Mouse (Mus musculus) limb, embryonic 12.5 days (tissue): ENCODE data around the gene Selenbp1. TPM values are rescaled to one million over a fixed set of nuclear protein-coding genes. Genes with fewer than 3 reads are reported as not detected.
A peak's percentile ranks its signal among the peaks of the same experiment; 100 is the strongest.
"Not testable (repeated sequence)": the region's sequence is repeated elsewhere in the genome, so short reads cannot be mapped to it uniquely, and the experiment has no call there.

Source experiments
- ATAC-seq: fragments of 200-750 bp; cut with Nextera tagmentation; 2 replicates; pipeline ENCODE4 v1.8.0; 2017; ENCODE audit warnings: low read depth, moderate TSS enrichment; ENCODE audit not compliant: insufficient number of reproducible peaks, insufficient read depth, low FRiP score, low TSS enrichment
- H3K27ac ChIP-seq: fragments of 300-500 bp; sonication (generic); 2 replicates; pipeline ENCODE4 v1.5.1; 2016; ENCODE audit warnings: mild to moderate bottlenecking, moderate library complexity
- H3K27me3 ChIP-seq: fragments of 300-500 bp; sonication (generic); 2 replicates; pipeline ENCODE4 v1.6.1; 2016; ENCODE audit warnings: mild to moderate bottlenecking, moderate library complexity
- H3K36me3 ChIP-seq: fragments of 300-500 bp; sonication (generic); 2 replicates; pipeline ENCODE4 v1.6.1; 2016; ENCODE audit warnings: mild to moderate bottlenecking, moderate library complexity
- H3K4me1 ChIP-seq: fragments of 300-500 bp; sonication (generic); replicated peaks from 2 replicates; pipeline ENCODE4 v1.6.1; 2016
- H3K4me2 ChIP-seq: fragments of 300-500 bp; sonication (generic); 2 replicates; pipeline ENCODE4 v1.6.1; 2016; ENCODE audit warnings: mild to moderate bottlenecking, moderate library complexity
- H3K4me3 ChIP-seq: fragments of 300-500 bp; sonication (generic); replicated peaks from 2 replicates; pipeline ENCODE4 v1.5.1; 2016; ENCODE audit warnings: mild to moderate bottlenecking
- H3K9ac ChIP-seq: fragments of 300-500 bp; sonication (generic); replicated peaks from 2 replicates; pipeline ENCODE4 v1.6.1; 2016; ENCODE audit warnings: mild to moderate bottlenecking, moderate library complexity
- H3K9me3 ChIP-seq: fragments of 300-500 bp; sonication (generic); 2 replicates; pipeline ENCODE4 v1.6.1; 2016; ENCODE audit warnings: mild to moderate bottlenecking, moderate library complexity
- WGBS: fragments of 180-500 bp; shearing (Covaris S2); methylation state at CpG from one replicate; pipeline ENCODE4 v1.1.7; 2016; 5-methylcytosine and 5-hydroxymethylcytosine counted together
- polyA plus RNA-seq: library from polyadenylated mRNA; unstranded; fragments of >200 nt; fragmentation: Nextera tagmentation; extraction: Ambion mirVana; gene quantifications from 2 replicates; pipeline ENCODE4 v1.2.1, GENCODE M21; 2016

The Selenbp1 gene
- polyA plus RNA-seq = 28.9 TPM in 2 replicates

DNA sequence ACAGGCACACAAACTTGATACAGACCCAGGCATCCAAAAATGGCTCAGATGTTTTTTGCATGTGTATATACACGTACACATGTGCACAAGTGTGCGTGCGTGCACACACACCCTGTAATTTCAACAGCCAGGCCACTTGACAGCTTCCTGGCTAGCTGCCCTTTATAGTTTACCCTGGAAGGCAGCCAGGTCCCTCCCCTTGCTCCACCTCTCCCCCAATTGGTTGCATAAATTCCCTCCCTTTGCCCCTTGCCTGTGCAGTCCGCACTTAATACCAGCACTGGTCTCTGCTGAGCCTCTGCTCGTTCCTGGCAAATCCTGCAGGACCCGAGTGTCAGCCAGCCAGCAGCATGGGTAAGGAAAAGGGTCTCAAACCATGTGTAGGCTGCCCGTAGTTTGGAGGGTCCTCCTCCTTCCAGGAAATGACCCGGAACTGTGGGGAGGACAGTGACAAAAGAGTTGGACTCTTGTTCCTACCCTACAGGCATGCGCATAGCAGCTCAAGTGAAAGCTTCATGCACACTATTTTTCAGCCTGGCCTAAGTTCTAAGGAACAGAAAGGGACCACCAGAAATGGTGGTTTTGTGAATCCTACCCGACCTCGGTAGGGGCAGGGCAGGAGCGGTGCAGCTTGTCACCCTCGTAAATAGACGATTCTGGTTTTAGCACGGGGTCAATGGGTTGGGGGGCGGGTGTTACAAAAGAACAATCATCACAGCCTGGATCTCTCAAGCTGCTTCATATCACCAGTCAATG lies at the start of gene Selenbp1:
Gene Selenbp1 (plus strand): TSS at position 248 of the 756 bp plus-strand sequence.
- Histone ChIP-seq H3K9me3 (no peaks in the 10 kb centered on the region), H3K27ac (peak within 1 kb of the TSS; percentile 89), H3K4me2 (peak within 1 kb of the TSS; percentile 60), H3K36me3 (no peaks in the 10 kb centered on the region), H3K27me3 (no peaks in the 10 kb centered on the region), H3K9ac (no peak within 1 kb of the TSS; the same call in 1 of the 2 replicates), H3K4me3 (peak within 1 kb of the TSS; percentile 36), H3K4me1 (peaks cover 11% of the 10 kb centered on the region)
- WGBS = 15% methylated on average over 16 of the region's 16 CpGs
- peak; percentile 85 for ATAC-seq

DNA sequence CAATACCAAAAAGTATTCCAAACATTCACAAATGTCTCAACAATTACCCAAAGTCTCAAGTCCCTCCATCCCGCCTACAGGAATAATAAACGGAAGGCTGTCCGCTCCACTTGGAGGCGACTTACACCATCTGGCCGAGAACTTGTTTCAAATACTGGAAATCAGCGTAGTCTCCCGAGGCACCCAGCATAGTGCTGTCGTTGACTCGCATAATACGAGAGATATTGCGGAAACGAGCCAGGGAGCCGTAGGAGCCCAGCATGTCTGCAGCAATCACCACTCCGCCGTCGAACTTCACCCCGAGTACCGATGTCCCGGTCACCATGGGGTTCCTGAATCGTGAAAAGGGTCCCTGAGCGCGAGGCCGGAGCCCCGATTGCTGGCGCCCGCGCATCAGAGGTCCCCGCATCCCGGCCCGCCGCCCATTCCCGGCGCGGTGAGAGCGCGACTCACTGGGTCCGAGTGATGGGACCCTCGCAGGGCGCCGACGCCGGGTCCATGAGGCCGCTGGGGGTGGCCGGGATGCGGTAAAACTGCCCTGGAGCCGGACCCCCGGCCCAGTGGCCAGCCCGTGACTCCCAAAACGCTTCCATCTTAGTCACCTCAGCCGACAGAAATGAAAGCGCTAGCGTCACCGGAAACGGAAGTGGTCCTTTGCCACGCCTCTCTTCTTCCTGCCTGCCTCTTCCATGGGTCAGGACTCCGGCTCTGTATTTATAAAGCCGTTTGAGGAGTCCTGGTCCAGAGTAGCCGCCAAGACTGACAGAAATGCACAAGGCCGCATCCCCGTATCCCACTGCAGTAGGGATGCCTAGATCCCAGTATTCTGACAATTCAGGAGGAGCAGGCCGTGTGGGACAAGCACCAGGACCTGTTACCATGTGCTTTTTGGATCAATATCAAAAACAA lies 46.3 kb upstream of the Selenbp1 start, which contains the start of gene Psmb4:
Gene Psmb4 (minus strand): TSS at position 646 of the 909 bp plus-strand sequence.
- Histone ChIP-seq H3K27ac (peak within 1 kb of the TSS; percentile 72), H3K4me1 (peaks cover 11% of the 10 kb centered on the region), H3K4me2 (peak within 1 kb of the TSS; percentile 70), H3K36me3 (peaks cover 40% of the 10 kb centered on the region), H3K4me3 (peak within 1 kb of the TSS; percentile 95), H3K27me3 (no peaks in the 10 kb centered on the region), H3K9me3 (no peaks in the 10 kb centered on the region), H3K9ac (peak within 1 kb of the TSS; percentile 82)
- ATAC-seq = peak; percentile 69; the same call in 1 of the 2 replicates
- WGBS = 1% methylated on average over 61 of the region's 61 CpGs

DNA sequence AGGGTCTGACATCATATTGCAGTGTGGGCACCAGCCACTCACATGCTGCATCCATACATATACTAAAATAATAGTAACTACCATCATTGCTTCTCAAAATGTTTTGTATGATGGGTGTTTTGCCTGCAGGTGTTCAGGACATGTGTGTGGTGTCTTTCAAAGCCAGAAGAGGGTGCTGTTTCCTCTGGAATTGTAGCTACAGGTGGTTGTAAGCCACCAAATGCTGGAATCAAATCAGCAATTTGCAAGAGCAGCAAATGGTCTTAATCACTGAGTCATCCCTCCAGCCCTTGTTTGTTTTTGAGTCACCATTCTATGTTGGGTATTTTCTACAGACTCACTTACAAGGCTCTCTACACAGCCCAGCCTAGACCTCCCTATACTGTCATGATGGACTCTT lies 44.3 kb upstream of the Selenbp1 start:
- H3K27me3 ChIP-seq = no peaks in the 10 kb centered on the region
- no peak overlapping the region for H3K27ac ChIP-seq
- H3K4me2 ChIP-seq = no peak overlapping the region
- H3K9me3 ChIP-seq = no peaks in the 10 kb centered on the region
- H3K36me3 ChIP-seq = peaks cover 20% of the 10 kb centered on the region
- no peak overlapping the region for H3K4me3 ChIP-seq
- H3K9ac ChIP-seq = no peak overlapping the region
- no peak for ATAC-seq
- peaks cover 11% of the 10 kb centered on the region for H3K4me1 ChIP-seq

DNA sequence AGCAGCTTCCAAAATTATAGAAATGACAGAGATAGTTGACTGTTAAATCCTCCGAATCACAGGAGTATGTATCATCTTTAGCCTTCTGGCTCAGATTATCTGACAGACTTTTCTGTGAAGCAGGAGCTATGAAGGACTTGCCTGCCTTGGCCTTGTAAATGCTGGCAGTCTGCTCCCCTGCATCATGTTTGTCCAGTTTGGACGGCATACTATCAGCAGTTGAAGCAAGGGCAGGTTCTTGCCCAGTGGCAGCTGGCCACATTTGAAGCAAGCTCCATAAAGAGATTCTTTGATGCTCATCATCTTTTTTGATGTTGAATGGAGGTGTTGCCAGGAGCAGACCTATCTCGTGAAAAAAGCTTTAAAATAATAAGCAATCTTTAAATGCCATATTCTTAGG lies 38.8 kb upstream of the Selenbp1 start:
- 72% methylated on average over 3 of the region's 3 CpGs for WGBS
- Histone ChIP-seq H3K27me3 (no peaks in the 10 kb centered on the region), H3K4me3 (no peak overlapping the region), H3K9ac (no peak overlapping the region), H3K9me3 (no peaks in the 10 kb centered on the region), H3K4me1 (no peaks in the 10 kb centered on the region), H3K4me2 (no peak overlapping the region), H3K36me3 (no peaks in the 10 kb centered on the region), H3K27ac (no peak overlapping the region)
- ATAC-seq = no peak

DNA sequence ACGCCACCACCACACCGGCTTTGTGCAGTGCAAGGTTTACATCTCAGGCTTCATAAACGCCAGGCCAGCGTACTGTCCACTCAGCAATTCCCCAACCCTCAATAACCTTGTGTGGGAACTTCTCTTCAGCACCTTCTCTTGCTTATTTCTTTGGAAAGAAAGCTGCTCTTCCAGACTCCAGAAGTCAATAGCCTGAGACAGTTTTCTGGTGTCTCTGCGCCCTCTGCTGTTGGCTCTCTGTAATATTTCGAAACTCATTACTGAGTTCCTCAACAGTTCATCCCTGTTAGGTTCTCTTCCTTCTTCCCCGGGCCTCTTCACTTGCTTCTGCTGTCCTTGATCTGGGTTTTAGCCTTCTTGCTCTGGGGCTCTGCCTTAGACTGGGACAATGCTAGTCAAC lies 30.1 kb upstream of the Selenbp1 start:
- H3K9ac ChIP-seq = no peak overlapping the region
- no peaks in the 10 kb centered on the region for H3K36me3 ChIP-seq
- no peaks in the 10 kb centered on the region for H3K27me3 ChIP-seq
- no peaks in the 10 kb centered on the region for H3K9me3 ChIP-seq
- H3K27ac ChIP-seq = no peak overlapping the region
- H3K4me1 ChIP-seq = no peaks in the 10 kb centered on the region
- H3K4me3 ChIP-seq = no peak overlapping the region
- ATAC-seq = no peak
- 23% methylated on average over 7 of the region's 7 CpGs for WGBS
- H3K4me2 ChIP-seq = no peak overlapping the region

DNA sequence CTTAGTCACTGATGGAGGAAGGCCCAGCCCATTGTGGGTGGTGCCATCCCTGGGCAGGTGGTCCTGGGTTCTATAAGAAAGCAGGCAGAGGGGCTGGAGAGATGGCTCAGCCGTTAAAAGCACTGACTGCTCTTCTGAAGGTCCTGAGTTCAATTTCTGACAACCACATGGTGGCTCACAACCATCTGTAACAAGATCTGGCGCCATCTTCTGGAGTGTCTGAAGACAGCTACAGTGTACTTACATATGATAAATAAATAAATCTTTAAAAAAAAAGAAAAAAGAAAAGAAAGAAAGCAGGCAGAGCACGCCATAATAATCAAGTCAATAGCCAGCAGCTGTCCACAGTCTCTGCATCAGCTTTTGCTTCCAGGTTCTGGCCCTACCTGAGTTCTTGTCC lies 28.1 kb upstream of the Selenbp1 start:
- not testable (repeated sequence) for H3K9ac ChIP-seq, H3K27me3 ChIP-seq, H3K27ac ChIP-seq, H3K4me2 ChIP-seq, H3K4me1 ChIP-seq, H3K9me3 ChIP-seq, ATAC-seq, H3K36me3 ChIP-seq, H3K4me3 ChIP-seq
- WGBS = 65% methylated on average over 3 of the region's 3 CpGs

DNA sequence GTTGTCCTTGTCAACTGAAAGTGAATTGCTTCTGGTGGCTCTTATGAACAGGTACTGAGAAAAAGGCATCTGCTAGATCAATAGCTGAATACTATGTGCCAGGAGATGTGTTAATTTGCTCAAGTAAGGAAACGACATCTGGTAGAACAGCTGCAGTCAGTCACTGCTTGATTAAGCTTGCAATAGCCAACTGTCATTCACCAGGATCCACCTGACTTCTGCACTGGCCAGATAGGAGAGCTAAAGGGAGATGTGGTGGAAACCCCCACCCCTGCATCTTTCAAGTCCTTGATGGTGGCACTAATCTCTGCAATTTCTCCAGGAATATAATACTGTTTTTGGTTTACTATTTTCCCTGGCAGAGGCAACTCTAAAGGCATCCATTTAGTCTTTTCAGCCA lies 26.4 kb upstream of the Selenbp1 start:
- WGBS = 55% methylated on average over 1 of the region's 1 CpGs
- H3K9ac ChIP-seq = no peak overlapping the region
- no peaks in the 10 kb centered on the region for H3K36me3 ChIP-seq
- no peak for ATAC-seq
- H3K4me1 ChIP-seq = no peaks in the 10 kb centered on the region
- H3K9me3 ChIP-seq = no peaks in the 10 kb centered on the region
- H3K4me3 ChIP-seq = no peak overlapping the region
- H3K27me3 ChIP-seq = no peaks in the 10 kb centered on the region
- no peak overlapping the region for H3K4me2 ChIP-seq
- no peak overlapping the region for H3K27ac ChIP-seq

DNA sequence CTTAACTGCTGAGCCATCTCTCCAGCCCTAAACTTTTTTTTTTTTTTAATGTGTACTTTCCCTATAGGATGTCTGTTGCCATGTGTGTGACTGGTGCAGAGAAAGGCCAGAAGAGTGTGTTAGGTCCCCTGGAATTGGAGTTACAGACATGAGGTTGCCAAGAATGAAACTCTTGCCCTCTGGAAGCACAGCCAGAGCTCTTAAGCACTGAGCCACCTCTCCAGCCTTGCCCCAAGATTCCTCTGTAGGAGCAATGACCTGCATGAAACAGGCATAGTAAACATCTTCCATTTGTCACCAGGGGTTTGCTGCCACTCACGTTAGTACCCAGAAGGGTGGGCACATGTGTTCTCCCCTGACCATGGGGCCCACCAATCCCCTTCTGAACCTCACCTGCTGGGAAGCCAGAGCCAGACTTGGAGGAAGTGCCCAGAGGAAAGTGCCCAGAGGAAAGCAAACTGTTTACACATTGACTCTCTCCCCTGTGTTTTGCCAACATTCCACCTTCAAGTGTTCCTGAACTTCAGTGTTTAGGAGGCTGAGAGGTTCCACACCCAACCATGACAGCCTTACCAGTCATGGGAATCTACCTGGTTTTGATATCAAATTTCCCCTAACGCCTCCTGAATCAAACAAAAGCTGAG lies 21.7 kb upstream of the Selenbp1 start:
- no peaks in the 10 kb centered on the region for H3K27me3 ChIP-seq
- no peaks in the 10 kb centered on the region for H3K36me3 ChIP-seq
- H3K4me1 ChIP-seq = no peaks in the 10 kb centered on the region
- H3K4me2 ChIP-seq = no peak overlapping the region
- H3K4me3 ChIP-seq = no peak overlapping the region
- H3K9ac ChIP-seq = no peak overlapping the region
- no peaks in the 10 kb centered on the region for H3K9me3 ChIP-seq
- H3K27ac ChIP-seq = no peak overlapping the region
- 63% methylated on average over 2 of the region's 2 CpGs for WGBS
- no peak for ATAC-seq

DNA sequence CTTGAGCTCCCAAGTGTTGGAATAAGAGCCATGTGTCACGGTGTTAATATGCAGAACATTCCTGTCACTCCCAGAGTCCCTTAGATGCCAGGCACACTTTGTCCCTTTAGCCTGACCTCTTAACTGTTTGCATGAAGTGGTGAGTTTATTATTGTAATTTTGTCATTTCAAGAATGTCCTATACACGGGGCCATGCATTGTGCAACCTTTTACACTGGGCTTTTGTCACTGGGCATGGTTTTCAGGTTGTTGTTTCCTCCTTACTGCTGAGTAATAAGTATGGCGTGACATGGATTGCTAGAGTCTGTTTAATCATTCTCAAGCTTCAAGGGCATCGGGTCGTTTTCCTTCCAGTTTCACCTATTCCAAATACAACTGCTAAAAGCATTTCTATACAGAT lies 19.1 kb upstream of the Selenbp1 start:
- Histone ChIP-seq H3K36me3 (no peaks in the 10 kb centered on the region), H3K4me2 (no peak overlapping the region), H3K4me3 (no peak overlapping the region), H3K9me3 (no peaks in the 10 kb centered on the region), H3K27ac (no peak overlapping the region), H3K9ac (no peak overlapping the region), H3K4me1 (no peaks in the 10 kb centered on the region), H3K27me3 (no peaks in the 10 kb centered on the region)
- ATAC-seq = no peak
- WGBS = 58% methylated on average over 5 of the region's 5 CpGs

DNA sequence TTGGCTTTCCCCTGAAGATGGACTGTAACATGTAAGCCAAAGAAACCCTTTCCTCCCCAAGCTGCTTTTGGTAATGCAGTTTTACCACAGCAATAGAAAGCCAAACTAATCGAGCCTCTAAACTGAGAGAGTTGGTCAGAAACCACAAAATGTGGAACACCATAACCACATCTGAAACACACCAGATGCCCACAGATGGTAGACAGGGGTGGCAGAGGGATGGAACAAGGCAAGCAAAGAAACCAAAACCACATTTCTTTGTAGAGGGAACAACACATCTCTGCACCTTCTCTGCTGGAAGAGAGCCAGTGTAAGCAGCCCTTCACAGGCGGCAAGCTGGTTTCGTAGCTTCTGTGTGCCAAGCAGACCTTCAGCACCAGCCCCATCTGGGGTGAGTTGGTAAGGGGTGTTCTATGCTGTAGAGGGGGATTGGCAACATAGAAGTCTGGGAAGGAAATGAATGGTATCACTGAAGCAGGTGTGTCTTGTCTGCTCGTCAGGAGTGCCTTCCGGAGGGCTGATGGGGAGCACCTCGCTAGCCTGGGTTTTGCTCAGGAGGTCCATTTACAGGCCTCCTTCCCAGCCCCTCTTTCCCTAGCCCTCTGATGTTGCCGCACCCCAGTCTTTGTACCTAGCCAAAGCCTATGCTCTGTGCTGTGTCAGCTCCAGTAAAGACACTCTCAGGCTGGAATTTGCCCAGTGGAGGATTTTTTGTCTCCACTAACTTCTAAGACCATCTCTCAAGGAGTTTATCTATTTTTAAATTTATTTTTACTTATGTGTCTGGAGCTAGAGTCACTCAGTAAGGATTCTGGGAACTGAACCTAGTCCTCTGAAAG lies 16.7 kb upstream of the Selenbp1 start:
- no peak overlapping the region for H3K27ac ChIP-seq
- H3K36me3 ChIP-seq = no peaks in the 10 kb centered on the region
- no peak overlapping the region for H3K4me2 ChIP-seq
- 84% methylated on average over 7 of the region's 7 CpGs for WGBS
- H3K4me1 ChIP-seq = no peaks in the 10 kb centered on the region
- no peaks in the 10 kb centered on the region for H3K27me3 ChIP-seq
- H3K9ac ChIP-seq = no peak overlapping the region
- no peak overlapping the region for H3K4me3 ChIP-seq
- ATAC-seq = no peak
- H3K9me3 ChIP-seq = no peaks in the 10 kb centered on the region
